ENCODE assay signal across 21 mouse cellular contexts in genomic region chr14:36799820-36800219, GRCm38 (mm10).
"Had no signal": no experiment of that assay in that cellular context is flagged by ENCODE, and none has a peak within 500 bp of the region (broad histone marks: within the 10 kb centered on the region; RNA-seq: fewer than 3 reads in every experiment).

No protein-coding gene starts in this region.

- H3K4me3 ChIP-seq: kidney, embryonic 15.5 days; limb, embryonic 12.5 days; limb, embryonic 15.5 days; midbrain, embryonic 12.5 days; midbrain, embryonic 15.5 days had no signal

- H3K27ac ChIP-seq: kidney, embryonic 15.5 days; limb, embryonic 12.5 days; limb, embryonic 15.5 days; liver, embryonic 14.5 days; midbrain, embryonic 12.5 days; midbrain, embryonic 15.5 days; stomach, postnatal 0 days had no signal

- DNase-seq: kidney, adult 8-10 months; kidney, postnatal 10 days; kidney, postnatal 36 days; layer of hippocampus, postnatal 36 days; left cerebral cortex, postnatal 4 days; liver, postnatal 0 days; lung, embryonic 14.5 days; lung, postnatal 36 days; right cerebral cortex, adult 18-20 months; right cerebral cortex, postnatal 14 days; right cerebral cortex, postnatal 4 days; thymus, adult 2 months; thymus, postnatal 14 days; thymus, postnatal 4 days had no signal
